Mouse (Mus musculus): ENCODE measurements around the gene Zfp420. TPM values are rescaled to one million over a fixed set of nuclear protein-coding genes. Genes with fewer than 3 reads are reported as not detected.
"Not testable (repeated sequence)": the region's sequence is repeated elsewhere in the genome, so short reads cannot be mapped to it uniquely, and the experiment has no call there.

Zfp420 gene
- polyA plus RNA-seq, 1 experiment from 2014 or later: 0.91 TPM

GRCm38 (mm10) chr7:29842105-29842504, 17.7 kb upstream of the Zfp420 start:
- Histone ChIP-seq H3K9ac (no peak overlapping the region), H3K27me3 (no peaks in the 10 kb centered on the region), H3K4me3 (replicated peaks) (no peak overlapping the region), H3K36me3 (replicated peaks) (0 out of 2 replicates have a peak, but pooled peaks cover 12% of the 10 kb centered on the region), H3K4me1 (replicated peaks) (no peaks in the 10 kb centered on the region), H3K27ac (replicated peaks) (no peak overlapping the region), H3K4me2 (no peak overlapping the region), H3K9me3 (replicated peaks) (no peaks in the 10 kb centered on the region)
- no peak for ATAC-seq (ENCODE audit: insufficient read depth)
- WGBS (ENCODE audit: insufficient replicate concordance): 68% methylated on average over 1 of the region's 1 CpGs

DNA sequence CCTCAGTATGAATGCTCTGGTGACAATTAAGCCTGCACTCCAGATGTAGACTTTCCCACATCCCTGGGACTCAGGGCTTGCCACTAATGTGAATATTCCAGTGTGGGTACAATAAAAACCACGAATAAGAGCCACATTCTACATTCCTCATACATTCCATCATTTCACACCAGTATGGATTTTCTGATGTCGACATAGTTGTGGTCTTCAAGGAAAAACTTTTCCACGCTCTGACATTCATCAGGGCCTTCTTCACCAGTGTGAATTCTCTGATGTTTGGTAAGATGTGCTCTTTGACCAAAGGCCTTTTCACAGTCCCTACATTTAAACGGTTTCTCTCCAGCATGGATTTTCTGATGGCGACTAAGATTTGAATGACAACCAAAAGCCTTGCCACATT, 15.2 kb upstream of the Zfp420 start:
- H3K4me3 ChIP-seq (replicated peaks): no peak overlapping the region
- no peaks in the 10 kb centered on the region for H3K4me1 ChIP-seq (replicated peaks)
- no peaks in the 10 kb centered on the region for H3K9me3 ChIP-seq (replicated peaks)
- no peaks in the 10 kb centered on the region for H3K27me3 ChIP-seq
- no peak overlapping the region for H3K9ac ChIP-seq
- 0 out of 2 replicates have a peak, but pooled peaks cover 12% of the 10 kb centered on the region for H3K36me3 ChIP-seq (replicated peaks)
- H3K4me2 ChIP-seq: no peak overlapping the region
- WGBS (ENCODE audit: insufficient replicate concordance): 70% methylated on average over 5 of the region's 5 CpGs
- H3K27ac ChIP-seq (replicated peaks): no peak overlapping the region
- ATAC-seq (ENCODE audit: insufficient read depth): no peak

DNA sequence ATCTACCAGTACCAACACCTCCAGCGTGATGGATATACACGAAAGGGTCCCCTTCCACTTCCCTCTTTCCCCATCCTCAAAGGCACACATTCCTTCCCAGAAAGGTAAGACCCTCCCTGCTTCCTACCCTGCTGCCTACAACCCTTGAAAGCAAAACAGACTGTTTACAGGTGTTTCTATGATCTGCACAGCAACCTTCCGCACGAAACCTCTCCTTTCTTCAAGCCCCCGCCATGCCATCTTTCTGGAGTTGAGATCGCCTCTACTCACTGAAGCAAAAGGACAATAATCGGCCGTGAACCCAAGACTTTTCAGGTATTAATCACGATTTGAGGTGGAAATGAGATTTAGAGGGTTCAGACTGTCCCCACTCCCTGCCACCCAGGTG, 7.0 kb upstream of the Zfp420 start:
- peak overlapping the region; percentile 43; the same call in 1 of the 2 replicates for H3K9ac ChIP-seq
- H3K4me3 ChIP-seq (replicated peaks): peak overlapping the region; percentile 67
- no peaks in the 10 kb centered on the region for H3K27me3 ChIP-seq
- WGBS (ENCODE audit: insufficient replicate concordance): 44% methylated on average over 9 of the region's 9 CpGs
- H3K4me1 ChIP-seq (replicated peaks): peaks cover 12% of the 10 kb centered on the region
- peak overlapping the region; percentile 88 for H3K4me2 ChIP-seq
- H3K36me3 ChIP-seq (replicated peaks): no peaks in the 10 kb centered on the region
- no peak overlapping the region for H3K27ac ChIP-seq (replicated peaks)
- H3K9me3 ChIP-seq (replicated peaks): no peaks in the 10 kb centered on the region
- no peak for ATAC-seq (ENCODE audit: insufficient read depth)

GRCm38 (mm10) chr7:29853219-29853842, 6.4 kb upstream of the Zfp420 start, which contains the start of gene Zfp940:
Gene Zfp940 (minus strand): TSS chr7:29853669.
- Histone ChIP-seq H3K4me2 (peak within 1 kb of the TSS; percentile 88), H3K27ac (replicated peaks) (no peak within 1 kb of the TSS), H3K9ac (peak within 1 kb of the TSS; percentile 43), H3K9me3 (replicated peaks) (no peaks in the 10 kb centered on the region), H3K27me3 (no peaks in the 10 kb centered on the region), H3K36me3 (replicated peaks) (no peaks in the 10 kb centered on the region), H3K4me3 (replicated peaks) (peak within 1 kb of the TSS; percentile 67), H3K4me1 (replicated peaks) (peaks cover 12% of the 10 kb centered on the region)
- WGBS (ENCODE audit: insufficient replicate concordance): 2% methylated on average over 21 of the region's 21 CpGs
- ATAC-seq (ENCODE audit: insufficient read depth): peak; percentile 85

DNA sequence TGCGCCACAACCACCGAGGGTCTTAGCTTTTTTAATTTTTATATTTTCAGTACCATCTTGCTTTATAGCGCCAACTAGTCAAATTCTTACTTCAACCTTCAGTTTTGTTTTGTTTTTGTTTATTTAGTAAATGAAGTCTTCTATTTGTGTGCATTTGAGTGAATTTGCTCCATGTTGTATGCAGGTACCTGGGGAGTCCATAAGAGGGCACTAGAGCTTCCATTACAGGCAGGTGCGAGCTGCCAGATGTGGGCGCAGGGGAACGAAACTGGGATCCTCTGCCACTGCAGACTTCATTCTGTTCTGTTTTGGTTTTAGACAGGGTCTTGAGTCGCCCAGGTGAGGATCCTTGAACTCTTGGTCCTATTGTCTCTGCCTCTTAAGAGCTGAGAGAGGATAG, 1.9 kb downstream of the Zfp420 start:
- H3K4me1 ChIP-seq (replicated peaks): peaks cover 13% of the 10 kb centered on the region
- H3K36me3 ChIP-seq (replicated peaks): no peaks in the 10 kb centered on the region
- WGBS (ENCODE audit: insufficient replicate concordance): 82% methylated on average over 7 of the region's 7 CpGs
- no peak overlapping the region for H3K4me2 ChIP-seq
- H3K9me3 ChIP-seq (replicated peaks): no peaks in the 10 kb centered on the region
- H3K27ac ChIP-seq (replicated peaks): no peak overlapping the region
- no peaks in the 10 kb centered on the region for H3K27me3 ChIP-seq
- ATAC-seq (ENCODE audit: insufficient read depth): no peak
- H3K4me3 ChIP-seq (replicated peaks): no peak overlapping the region
- H3K9ac ChIP-seq: no peak overlapping the region

- 78% methylated on average over 10 of the region's 10 CpGs for WGBS (ENCODE audit: insufficient replicate concordance)
- no peak overlapping the region for H3K4me2 ChIP-seq
- H3K9me3 ChIP-seq (replicated peaks): peaks cover 4% of the 10 kb centered on the region; the same call in 1 of the 2 replicates
- no peak overlapping the region for H3K9ac ChIP-seq
- peaks cover 18% of the 10 kb centered on the region for H3K36me3 ChIP-seq (replicated peaks)
- ATAC-seq (ENCODE audit: insufficient read depth): no peak
- H3K27ac ChIP-seq (replicated peaks): no peak overlapping the region
- H3K4me1 ChIP-seq (replicated peaks): no peaks in the 10 kb centered on the region
- H3K4me3 ChIP-seq (replicated peaks): no peak overlapping the region
- H3K27me3 ChIP-seq: no peaks in the 10 kb centered on the region
Measured at GRCm38 (mm10) chr7:29874256-29874655, 14.5 kb downstream of the Zfp420 start.

DNA sequence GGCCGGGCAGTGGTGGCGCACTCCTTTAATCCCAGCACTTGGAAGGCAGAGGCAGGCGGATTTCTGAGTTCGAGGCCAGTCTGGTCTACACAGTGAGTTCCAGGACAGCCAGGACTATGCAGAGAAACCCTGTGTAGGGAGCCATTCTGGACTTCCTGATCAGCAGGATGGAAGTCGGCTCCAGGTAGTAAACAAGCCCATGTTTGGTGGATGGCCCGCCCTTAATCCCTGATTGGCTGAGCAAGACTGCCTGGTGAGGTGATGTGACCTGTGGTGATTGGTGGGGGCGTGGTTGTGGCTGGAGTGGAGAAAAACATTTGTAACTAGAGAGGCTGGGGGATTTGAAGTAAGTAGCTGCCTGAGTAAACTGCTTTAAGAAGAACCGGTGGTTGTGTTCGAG, 17.8 kb downstream of the Zfp420 start:
- H3K4me1 ChIP-seq (replicated peaks); H3K9ac ChIP-seq; H3K4me2 ChIP-seq; ATAC-seq (ENCODE audit: insufficient read depth); H3K27me3 ChIP-seq; H3K4me3 ChIP-seq (replicated peaks); H3K9me3 ChIP-seq (replicated peaks); H3K27ac ChIP-seq (replicated peaks): not testable (repeated sequence)
- 72% methylated on average over 9 of the region's 9 CpGs for WGBS (ENCODE audit: insufficient replicate concordance)
- H3K36me3 ChIP-seq (replicated peaks): peaks cover 18% of the 10 kb centered on the region

DNA sequence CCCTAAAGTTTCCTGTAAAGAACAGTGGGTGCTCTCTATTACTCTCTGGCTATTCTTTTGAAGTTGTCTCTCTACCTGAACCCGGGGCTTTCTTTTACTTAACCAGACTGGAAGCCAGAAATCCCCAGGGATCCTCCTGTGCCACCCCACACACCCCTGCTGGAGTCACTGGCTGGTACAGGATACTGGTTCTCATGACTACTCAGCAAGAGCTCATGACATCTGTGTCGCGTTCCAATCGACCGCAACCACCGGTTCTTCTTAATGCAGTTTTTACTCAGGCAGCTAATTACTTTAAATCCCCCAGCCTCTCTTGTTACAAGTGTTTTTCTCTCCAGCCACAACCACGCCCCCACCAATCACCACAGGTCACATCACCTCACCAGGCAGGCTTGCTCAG, 20.3 kb downstream of the Zfp420 start:
- no peak overlapping the region for H3K4me3 ChIP-seq (replicated peaks)
- no peaks in the 10 kb centered on the region for H3K4me1 ChIP-seq (replicated peaks)
- ATAC-seq (ENCODE audit: insufficient read depth): no peak
- H3K36me3 ChIP-seq (replicated peaks): peaks cover 8% of the 10 kb centered on the region
- 67% methylated on average over 7 of the region's 7 CpGs for WGBS (ENCODE audit: insufficient replicate concordance)
- no peak overlapping the region for H3K4me2 ChIP-seq
- H3K27me3 ChIP-seq: no peaks in the 10 kb centered on the region
- peaks cover 7% of the 10 kb centered on the region for H3K9me3 ChIP-seq (replicated peaks)
- H3K9ac ChIP-seq: no peak overlapping the region
- H3K27ac ChIP-seq (replicated peaks): no peak overlapping the region

DNA sequence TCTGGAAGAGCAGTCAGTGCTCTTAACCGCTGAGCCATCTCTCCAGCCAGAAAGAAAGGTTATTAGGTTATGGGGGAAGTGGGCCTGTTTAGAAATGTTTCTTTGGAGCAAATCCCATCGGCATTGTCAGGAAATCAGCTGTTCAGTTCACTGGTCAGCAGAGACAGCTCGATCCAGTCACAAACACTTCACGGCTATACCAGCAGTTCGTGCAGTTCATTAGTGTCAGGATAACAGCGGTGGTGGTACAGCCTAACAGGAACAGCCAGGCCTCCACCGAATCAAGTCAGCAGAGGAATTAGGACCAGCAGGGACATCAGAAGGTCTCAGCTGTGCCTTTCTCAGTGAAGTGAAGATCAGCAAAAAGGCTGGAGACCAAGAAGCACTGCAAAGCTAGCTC, 21.1 kb downstream of the Zfp420 start:
- H3K4me3 ChIP-seq (replicated peaks): no peak overlapping the region
- H3K4me2 ChIP-seq: no peak overlapping the region
- no peak for ATAC-seq (ENCODE audit: insufficient read depth)
- no peak overlapping the region for H3K27ac ChIP-seq (replicated peaks)
- no peaks in the 10 kb centered on the region for H3K27me3 ChIP-seq
- no peaks in the 10 kb centered on the region for H3K4me1 ChIP-seq (replicated peaks)
- peaks cover 7% of the 10 kb centered on the region for H3K9me3 ChIP-seq (replicated peaks)
- no peak overlapping the region for H3K9ac ChIP-seq
- 69% methylated on average over 7 of the region's 7 CpGs for WGBS (ENCODE audit: insufficient replicate concordance)
- H3K36me3 ChIP-seq (replicated peaks): no peaks in the 10 kb centered on the region

DNA sequence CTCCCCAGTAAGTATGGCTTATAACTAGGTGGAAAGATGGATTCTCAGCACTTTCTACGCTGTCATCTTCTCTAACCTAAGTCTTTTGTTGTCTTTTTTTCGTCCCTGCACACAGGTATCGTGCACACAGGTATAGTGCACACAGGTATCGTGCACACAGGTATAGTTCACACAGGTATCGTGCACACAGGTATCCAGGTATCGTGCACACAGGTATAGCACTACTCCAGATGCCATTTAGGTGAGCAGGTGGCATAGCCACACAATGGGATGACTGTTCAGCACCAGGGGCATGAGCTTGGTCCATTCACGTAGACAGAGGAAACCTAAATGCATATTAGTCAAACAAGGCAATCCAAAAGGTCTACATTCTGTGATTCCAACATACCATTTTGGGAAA, 30.7 kb downstream of the Zfp420 start:
- H3K4me3 ChIP-seq (replicated peaks): no peak overlapping the region
- no peak for ATAC-seq (ENCODE audit: insufficient read depth)
- H3K9ac ChIP-seq: no peak overlapping the region
- H3K4me1 ChIP-seq (replicated peaks): no peaks in the 10 kb centered on the region
- WGBS (ENCODE audit: insufficient replicate concordance): 78% methylated on average over 7 of the region's 7 CpGs
- H3K36me3 ChIP-seq (replicated peaks): peaks cover 37% of the 10 kb centered on the region
- H3K27me3 ChIP-seq: no peaks in the 10 kb centered on the region
- H3K4me2 ChIP-seq: no peak overlapping the region
- peaks cover 43% of the 10 kb centered on the region for H3K9me3 ChIP-seq (replicated peaks)
- no peak overlapping the region for H3K27ac ChIP-seq (replicated peaks)

DNA sequence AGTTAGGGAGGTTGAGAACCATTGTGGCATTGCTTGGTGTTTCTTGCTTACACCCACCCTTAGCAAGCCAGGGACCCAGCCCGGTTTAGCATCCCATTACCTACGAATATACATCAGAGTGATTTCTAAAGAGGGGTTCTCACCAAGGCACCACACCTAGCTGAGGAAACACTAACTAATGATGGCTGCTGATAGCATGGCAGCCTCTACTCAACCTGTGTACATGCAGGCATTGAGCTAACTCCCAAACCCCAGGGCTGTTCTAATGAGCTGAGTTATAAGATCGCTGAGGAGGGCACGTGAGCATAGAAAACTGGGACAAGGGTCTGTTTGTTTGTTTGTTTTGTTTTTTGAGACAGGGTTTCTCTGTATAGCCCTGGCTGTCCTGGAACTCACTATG, 33.0 kb downstream of the Zfp420 start:
- Histone ChIP-seq H3K36me3 (replicated peaks) (peaks cover 51% of the 10 kb centered on the region), H3K4me3 (replicated peaks) (no peak overlapping the region), H3K4me2 (no peak overlapping the region), H3K4me1 (replicated peaks) (no peaks in the 10 kb centered on the region), H3K27me3 (no peaks in the 10 kb centered on the region), H3K9me3 (replicated peaks) (peaks cover 33% of the 10 kb centered on the region), H3K27ac (replicated peaks) (no peak overlapping the region), H3K9ac (no peak overlapping the region)
- ATAC-seq (ENCODE audit: insufficient read depth): no peak
- WGBS (ENCODE audit: insufficient replicate concordance): 81% methylated on average over 4 of the region's 4 CpGs

DNA sequence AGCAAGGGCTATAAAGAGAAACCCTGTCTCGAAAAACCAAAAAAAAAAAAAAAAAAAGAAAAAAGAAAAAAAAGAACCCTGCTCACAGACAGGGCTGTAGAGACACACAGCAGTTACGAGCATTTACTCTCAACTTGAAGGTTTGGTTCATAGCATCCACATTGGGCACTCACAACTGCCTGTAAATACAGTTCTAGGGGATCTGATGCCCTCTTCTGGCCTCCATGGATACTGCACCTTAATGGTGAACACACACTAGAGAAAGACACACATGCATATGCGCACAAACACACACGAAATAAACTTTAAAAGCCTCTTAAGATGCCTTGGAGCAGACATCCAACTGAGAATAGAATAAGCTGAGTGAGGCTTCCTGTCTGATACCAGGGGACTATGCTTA, 38.6 kb downstream of the Zfp420 start:
- 77% methylated on average over 4 of the region's 4 CpGs for WGBS (ENCODE audit: insufficient replicate concordance)
- Histone ChIP-seq H3K27ac (replicated peaks) (no peak overlapping the region), H3K9ac (no peak overlapping the region), H3K4me2 (no peak overlapping the region), H3K4me1 (replicated peaks) (no peaks in the 10 kb centered on the region), H3K36me3 (replicated peaks) (peaks cover 64% of the 10 kb centered on the region), H3K4me3 (replicated peaks) (no peak overlapping the region), H3K27me3 (no peaks in the 10 kb centered on the region), H3K9me3 (replicated peaks) (peaks cover 18% of the 10 kb centered on the region)
- ATAC-seq (ENCODE audit: insufficient read depth): no peak

Data from liver, embryonic 15.5 days (tissue).